In genomic region chr7:111024068-111024594, GRCm38 (mm10) we compare ENCODE assay signal across 9 mouse cellular contexts. TPM values are rescaled to one million over a fixed set of nuclear protein-coding genes. Genes with fewer than 3 reads are reported as not detected.
A peak's percentile ranks its signal among the peaks of the same experiment; 100 is the strongest.
DNase-seq lines count a peak whose midpoint lies in the region; ATAC-seq and TF ChIP-seq lines count a peak whose summit lies in the region.
"Had no signal": no experiment of that assay in that cellular context is flagged by ENCODE, and none has a peak within 500 bp of the region (broad histone marks: within the 10 kb centered on the region; RNA-seq: fewer than 3 reads in every experiment).

No protein-coding gene starts in this region.

- H3K27ac ChIP-seq in gastrocnemius, adult 2 months, result peak overlapping the region; percentile 28; the same call in 1 of the 2 replicates
- no peak overlapping the region for H3K27ac ChIP-seq in bone marrow, adult 2 months (ENCODE audit: control insufficient read depth, insufficient read depth, low read depth, low read length, poor library complexity)
- H3K27ac ChIP-seq in hindbrain, embryonic 15.5 days (replicated peaks), result peak overlapping the region; percentile 38; the same call in 1 of the 2 replicates
- peak overlapping the region; percentile 71 for H3K27ac ChIP-seq in liver, embryonic 15.5 days (replicated peaks)
- H3K27ac ChIP-seq in stomach, embryonic 14.5 days (ENCODE audit: low read length), result peak overlapping the region; percentile 61; the same call in 1 of the 2 replicates
- H3K27ac ChIP-seq: neural tube, embryonic 12.5 days had no signal

- ATAC-seq in hindbrain, embryonic 15.5 days (ENCODE audit: low FRiP score, low read depth), result no peak
- peak; percentile 37 for ATAC-seq in liver, embryonic 15.5 days (ENCODE audit: insufficient read depth)
- no peak for ATAC-seq in stomach, embryonic 14.5 days (ENCODE audit: insufficient number of reproducible peaks, insufficient read depth, low FRiP score, low read depth)

- DNase-seq in gastrocnemius, adult 2 months, result no peak
- no peak for DNase-seq in gastrocnemius, postnatal 25 days
- no peak for DNase-seq in adrenal gland, adult 8-10 months
- no peak for DNase-seq in thymus, postnatal 25 days

- no peaks in the 10 kb centered on the region for H3K27me3 ChIP-seq in hindbrain, embryonic 15.5 days
- H3K27me3 ChIP-seq in liver, embryonic 15.5 days, result no peaks in the 10 kb centered on the region
- H3K27me3 ChIP-seq in stomach, embryonic 14.5 days (ENCODE audit: control insufficient read depth, insufficient read depth, low read length), result no peaks in the 10 kb centered on the region
- H3K27me3 ChIP-seq: neural tube, embryonic 12.5 days had no signal

- H3K36me3 ChIP-seq in hindbrain, embryonic 15.5 days, result no peaks in the 10 kb centered on the region
- H3K36me3 ChIP-seq in liver, embryonic 15.5 days (replicated peaks), result no peaks in the 10 kb centered on the region
- no peaks in the 10 kb centered on the region for H3K36me3 ChIP-seq in stomach, embryonic 14.5 days (ENCODE audit: control insufficient read depth, insufficient read depth, low read length)
- H3K36me3 ChIP-seq: neural tube, embryonic 12.5 days had no signal

- H3K9me3 ChIP-seq in hindbrain, embryonic 15.5 days, result no peaks in the 10 kb centered on the region
- no peaks in the 10 kb centered on the region for H3K9me3 ChIP-seq in liver, embryonic 15.5 days (replicated peaks)
- no peaks in the 10 kb centered on the region for H3K9me3 ChIP-seq in stomach, embryonic 14.5 days (ENCODE audit: control insufficient read depth, low read depth, low read length)
- H3K9me3 ChIP-seq: neural tube, embryonic 12.5 days had no signal

- H3K4me1 ChIP-seq in bone marrow, adult 2 months (ENCODE audit: control insufficient read depth, insufficient read depth, low read length), result no peaks in the 10 kb centered on the region; the same call in 1 of the 2 replicates
- H3K4me1 ChIP-seq in hindbrain, embryonic 15.5 days (replicated peaks), result peaks cover 6% of the 10 kb centered on the region; the same call in 1 of the 2 replicates
- H3K4me1 ChIP-seq in liver, embryonic 15.5 days (replicated peaks), result peaks cover 25% of the 10 kb centered on the region
- no peaks in the 10 kb centered on the region for H3K4me1 ChIP-seq in stomach, embryonic 14.5 days (ENCODE audit: control insufficient read depth, insufficient read depth, low read length)
- H3K4me1 ChIP-seq: neural tube, embryonic 12.5 days had no signal

- no peak overlapping the region for H3K4me3 ChIP-seq in gastrocnemius, adult 2 months
- peak overlapping the region; percentile 11 for H3K4me3 ChIP-seq in bone marrow, adult 2 months (replicated peaks; ENCODE audit: control insufficient read depth, low read depth, low read length)
- H3K4me3 ChIP-seq in hindbrain, embryonic 15.5 days, result no peak overlapping the region
- H3K4me3 ChIP-seq in liver, embryonic 15.5 days (replicated peaks), result no peak overlapping the region
- no peak overlapping the region for H3K4me3 ChIP-seq in stomach, embryonic 14.5 days (ENCODE audit: low read depth, low read length)
- H3K4me3 ChIP-seq: neural tube, embryonic 12.5 days had no signal

- intact Hi-C loops in gastrocnemius, adult 2 months (cut with DNase I), result no loop called here

- no peak for TF ChIP-seq POLR2A in bone marrow, adult 2 months (IDR thresholded peaks at IDR 0.05; ENCODE audit: borderline replicate concordance, control insufficient read depth, low read depth, low read length)

- 46% methylated on average over 8 of the region's 8 CpGs for WGBS in bone marrow, adult 2 months
- WGBS in hindbrain, embryonic 15.5 days, result 19% methylated on average over 8 of the region's 8 CpGs
- WGBS in liver, embryonic 15.5 days (ENCODE audit: insufficient replicate concordance), result 41% methylated on average over 8 of the region's 8 CpGs
- 36% methylated on average over 8 of the region's 8 CpGs for WGBS in stomach, embryonic 14.5 days

- no peak overlapping the region for H3K9ac ChIP-seq in hindbrain, embryonic 15.5 days
- H3K9ac ChIP-seq in liver, embryonic 15.5 days, result no peak overlapping the region
- no peak overlapping the region for H3K9ac ChIP-seq in stomach, embryonic 14.5 days (replicated peaks; ENCODE audit: low read depth, low read length)
- H3K9ac ChIP-seq: neural tube, embryonic 12.5 days had no signal

- H3K4me2 ChIP-seq in hindbrain, embryonic 15.5 days, result no peak overlapping the region
- H3K4me2 ChIP-seq in liver, embryonic 15.5 days, result peak overlapping the region; percentile 42
- no peak overlapping the region for H3K4me2 ChIP-seq in stomach, embryonic 14.5 days (replicated peaks; ENCODE audit: low read depth, low read length)
- H3K4me2 ChIP-seq: neural tube, embryonic 12.5 days had no signal

- no peak for TF ChIP-seq CTCF in gastrocnemius, adult 2 months (IDR thresholded peaks at IDR 0.05)
- TF ChIP-seq CTCF in bone marrow, adult 2 months (IDR thresholded peaks at IDR 0.05; ENCODE audit: control insufficient read depth, insufficient read depth, low read length), result no peak

RNA-seq across cellular contexts. Expression of gene Ctr9, which starts 4.6 kb away (rescaled TPM):
- 10 to 100 TPM; 16.1 to 16.4 TPM for total RNA-seq in gastrocnemius, adult 2 months (2021)
- 10 to 100 TPM; 13.6 to 14.4 TPM for total RNA-seq in gastrocnemius, postnatal 25 days (2021)
- 12.1 and 21.2 TPM in 2 replicates for polyA plus RNA-seq in bone marrow, adult 2 months (2011; ENCODE audit: insufficient read depth, insufficient read length, low replicate concordance, missing spikeins)
- 76.0 and 78.0 TPM in 2 replicates for polyA plus RNA-seq in hindbrain, embryonic 15.5 days (2015; fragmentation: Nextera tagmentation; extraction: Ambion mirVana)
- 21.8 and 22.3 TPM in 2 replicates for polyA plus RNA-seq in liver, embryonic 15.5 days (2015; fragmentation: Nextera tagmentation; extraction: Ambion mirVana)
- 60.2 and 63.3 TPM in 2 replicates for polyA plus RNA-seq in stomach, embryonic 14.5 days (2014; fragmentation: Nextera tagmentation; extraction: Ambion mirVana)
- 10 to 100 TPM; 37.4 to 52.6 (median 44.0) TPM for total RNA-seq in adrenal gland, adult 8-10 months (2022)

RNA-seq across cellular contexts. Expression of gene Mrvi1, which starts 41.9 kb away (rescaled TPM):
- 1 to 10 TPM; 4.1 to 4.7 TPM for total RNA-seq in gastrocnemius, adult 2 months (2021)
- total RNA-seq in gastrocnemius, postnatal 25 days (2021), result 1 to 10 TPM; 4.0 to 5.4 TPM
- 10.7 and 59.3 TPM in 2 replicates for polyA plus RNA-seq in bone marrow, adult 2 months (2011; ENCODE audit: insufficient read depth, insufficient read length, low replicate concordance, missing spikeins)
- polyA plus RNA-seq in hindbrain, embryonic 15.5 days (2015; fragmentation: Nextera tagmentation; extraction: Ambion mirVana), result 1.1 and 1.2 TPM in 2 replicates
- 4.0 and 4.3 TPM in 2 replicates for polyA plus RNA-seq in liver, embryonic 15.5 days (2015; fragmentation: Nextera tagmentation; extraction: Ambion mirVana)
- 30.0 and 36.3 TPM in 2 replicates for polyA plus RNA-seq in stomach, embryonic 14.5 days (2014; fragmentation: Nextera tagmentation; extraction: Ambion mirVana)
- 10 to 100 TPM; 11.5 to 16.7 (median 13.7) TPM for total RNA-seq in adrenal gland, adult 8-10 months (2022)

RNA-seq across cellular contexts. Expression of gene Eif4g2, which starts 58.7 kb away (rescaled TPM):
- total RNA-seq in gastrocnemius, adult 2 months (2021), result 100 to 1,000 TPM; 692 to 802 TPM
- total RNA-seq in gastrocnemius, postnatal 25 days (2021), result 100 to 1,000 TPM; 617 to 661 TPM
- 184 and 239 TPM in 2 replicates for polyA plus RNA-seq in bone marrow, adult 2 months (2011; ENCODE audit: insufficient read depth, insufficient read length, low replicate concordance, missing spikeins)
- 1,003 and 1,033 TPM in 2 replicates for polyA plus RNA-seq in hindbrain, embryonic 15.5 days (2015; fragmentation: Nextera tagmentation; extraction: Ambion mirVana)
- polyA plus RNA-seq in liver, embryonic 15.5 days (2015; fragmentation: Nextera tagmentation; extraction: Ambion mirVana), result 322 and 346 TPM in 2 replicates
- polyA plus RNA-seq in stomach, embryonic 14.5 days (2014; fragmentation: Nextera tagmentation; extraction: Ambion mirVana), result 843 and 869 TPM in 2 replicates
- 100 to 1,000 TPM; 727 to 811 (median 783) TPM for total RNA-seq in adrenal gland, adult 8-10 months (2022)
